Mouse (Mus musculus): ENCODE results near the gene Stpg3. TPM values are rescaled to one million over a fixed set of nuclear protein-coding genes. Genes with fewer than 3 reads are reported as not detected.

The Stpg3 gene
- polyA plus RNA-seq, 1 experiment from 2014 or later = not detected

DNA sequence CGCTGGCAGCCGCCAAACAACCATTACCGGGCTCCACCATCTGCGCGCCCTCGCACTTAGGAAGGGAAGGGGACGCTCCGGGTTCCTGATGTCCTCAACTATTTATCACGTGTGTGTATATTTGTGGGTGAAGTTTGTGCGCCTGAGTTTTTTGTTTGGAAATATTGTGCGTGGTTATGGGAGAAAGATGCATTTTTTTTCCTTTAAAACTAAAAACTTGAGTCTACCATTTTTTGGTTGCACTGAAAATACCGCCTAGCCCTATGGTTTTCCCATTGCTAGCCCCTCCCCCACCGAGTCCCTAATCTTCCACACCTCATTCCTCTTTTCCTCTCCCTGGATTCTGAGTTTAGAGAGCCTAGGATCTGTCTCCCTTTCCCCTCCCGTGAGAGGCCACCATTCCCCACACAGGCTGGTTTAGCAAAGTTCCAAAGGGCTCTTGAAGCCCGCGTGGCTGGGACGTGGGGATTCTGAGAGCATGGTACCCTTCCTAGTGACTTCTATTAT, 32.5 kb downstream of the Stpg3 start:
- ATAC-seq (ENCODE audit: low FRiP score) = no peak
- 0% methylated on average over 17 of the region's 17 CpGs for WGBS
- peak overlapping the region; percentile 98 for H3K27ac ChIP-seq
- H3K4me2 ChIP-seq = peak overlapping the region; percentile 72
- H3K9me3 ChIP-seq = no peaks in the 10 kb centered on the region
- H3K27me3 ChIP-seq = no peaks in the 10 kb centered on the region
- peaks cover 79% of the 10 kb centered on the region for H3K4me1 ChIP-seq
- H3K4me3 ChIP-seq (replicated peaks) = peak overlapping the region; percentile 86
- peak overlapping the region; percentile 90 for H3K9ac ChIP-seq
- H3K36me3 ChIP-seq (replicated peaks) = peaks cover 16% of the 10 kb centered on the region

DNA sequence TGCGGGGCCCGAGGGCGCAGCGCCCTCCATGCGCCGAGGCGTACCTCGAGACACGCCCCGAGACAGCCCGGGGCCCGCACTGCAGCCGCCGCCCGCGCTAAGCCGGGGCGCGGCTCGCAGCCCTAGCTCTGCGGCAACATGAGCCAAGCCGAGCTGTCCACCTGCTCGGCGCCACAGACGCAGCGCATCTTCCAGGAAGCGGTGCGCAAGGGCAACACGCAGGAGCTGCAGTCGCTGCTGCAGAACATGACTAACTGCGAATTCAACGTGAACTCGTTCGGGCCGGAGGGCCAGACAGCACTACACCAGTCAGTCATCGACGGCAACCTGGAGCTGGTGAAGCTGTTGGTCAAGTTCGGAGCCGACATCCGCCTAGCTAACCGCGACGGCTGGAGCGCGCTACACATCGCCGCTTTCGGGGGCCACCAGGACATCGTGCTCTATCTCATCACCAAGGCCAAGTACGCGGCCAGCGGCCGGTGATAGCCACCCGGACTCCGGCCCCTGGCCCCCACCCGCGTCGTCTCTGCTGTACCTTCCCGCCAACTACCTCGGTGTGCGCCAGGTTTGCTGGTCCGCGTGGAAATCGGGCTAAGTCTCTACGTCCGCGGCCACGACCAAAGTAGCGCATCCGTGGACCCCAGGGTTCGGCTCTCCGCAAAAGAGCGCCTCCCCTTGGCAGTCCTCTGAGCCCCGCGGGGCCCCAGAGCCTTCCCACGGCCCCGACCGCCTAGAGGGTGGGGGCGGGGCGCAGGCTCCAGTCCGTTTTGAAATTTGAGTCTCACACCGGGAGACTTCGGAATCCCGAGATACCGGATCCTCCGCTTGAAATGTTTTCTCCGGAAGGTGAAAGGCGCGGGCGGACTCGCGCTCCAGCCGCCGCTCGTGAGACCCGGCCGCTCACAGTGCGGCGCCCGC, 33.2 kb downstream of the Stpg3 start:
- H3K27me3 ChIP-seq = no peaks in the 10 kb centered on the region
- H3K4me1 ChIP-seq = peaks cover 79% of the 10 kb centered on the region
- H3K4me3 ChIP-seq (replicated peaks) = peak overlapping the region; percentile 86
- ATAC-seq (ENCODE audit: low FRiP score) = peak; percentile 19; the same call in 1 of the 2 replicates
- under 1% methylated on average over 100 of the region's 100 CpGs for WGBS
- H3K4me2 ChIP-seq = peak overlapping the region; percentile 72
- peak overlapping the region; percentile 90 for H3K9ac ChIP-seq
- H3K9me3 ChIP-seq = no peaks in the 10 kb centered on the region
- H3K36me3 ChIP-seq (replicated peaks) = peaks cover 16% of the 10 kb centered on the region
- peak overlapping the region; percentile 98 for H3K27ac ChIP-seq

DNA sequence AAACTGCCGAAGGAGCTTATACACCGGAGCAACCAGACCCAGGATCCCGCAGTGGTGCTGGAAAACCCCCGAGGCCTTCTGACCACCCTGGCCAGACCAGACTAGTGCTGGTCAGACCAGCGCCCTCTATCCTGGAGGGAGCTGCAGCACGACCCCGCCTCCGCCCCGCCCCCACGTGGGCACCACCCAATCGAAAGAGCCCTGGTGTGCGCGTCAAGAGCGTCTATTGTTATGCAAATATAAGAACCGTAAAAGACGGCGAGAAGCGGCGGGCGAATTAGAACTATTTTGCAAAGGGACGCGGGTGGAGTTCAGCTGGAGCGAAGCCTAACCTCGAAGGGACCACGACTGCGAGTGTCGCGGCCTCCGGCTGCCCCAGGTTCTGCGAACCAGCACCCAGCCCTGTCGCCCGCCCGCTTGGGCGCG, 33.9 kb downstream of the Stpg3 start, which contains the start of gene Nrarp:
Nrarp (plus strand) TSS at position 281 of the 426 bp plus-strand sequence.
- peak within 1 kb of the TSS; percentile 86 for H3K4me3 ChIP-seq (replicated peaks)
- no peaks in the 10 kb centered on the region for H3K9me3 ChIP-seq
- H3K27me3 ChIP-seq = no peaks in the 10 kb centered on the region
- under 1% methylated on average over 35 of the region's 35 CpGs for WGBS
- peaks cover 16% of the 10 kb centered on the region for H3K36me3 ChIP-seq (replicated peaks)
- peak within 1 kb of the TSS; percentile 90 for H3K9ac ChIP-seq
- H3K4me2 ChIP-seq = peak within 1 kb of the TSS; percentile 72
- peak; percentile 89 for ATAC-seq (ENCODE audit: low FRiP score)
- peaks cover 79% of the 10 kb centered on the region for H3K4me1 ChIP-seq
- H3K27ac ChIP-seq = peak within 1 kb of the TSS; percentile 98

DNA sequence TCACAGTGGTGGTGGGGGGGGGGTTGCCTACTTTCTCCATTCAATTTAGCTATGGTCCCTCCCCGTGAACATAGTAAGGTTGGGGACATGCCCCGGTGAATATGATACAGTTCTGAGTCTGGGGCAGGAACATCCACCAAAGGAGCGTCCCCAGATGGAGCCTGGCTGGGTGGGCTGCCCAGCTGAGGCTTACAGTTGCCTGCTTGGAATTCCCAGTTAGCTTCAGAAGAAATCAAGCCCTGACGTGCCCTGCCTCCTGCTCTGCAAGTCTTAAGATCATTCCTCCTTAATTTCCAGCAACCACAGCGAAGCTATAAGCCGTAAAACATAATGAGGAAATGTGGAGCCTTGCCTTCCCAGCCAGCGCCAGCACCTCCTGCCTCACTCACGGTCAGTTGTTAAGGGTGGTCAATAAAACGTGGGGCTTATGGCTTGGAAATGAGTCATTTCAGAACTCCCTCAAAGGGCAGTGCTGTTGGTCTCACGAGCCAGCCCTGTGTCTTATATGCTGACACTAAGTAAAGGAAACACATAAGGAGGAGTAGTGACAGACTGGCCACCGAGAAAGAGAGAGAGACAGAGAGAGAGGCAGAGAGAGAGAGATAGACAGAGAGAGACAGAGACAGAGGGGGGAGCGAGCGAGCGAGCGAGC, 34.7 kb downstream of the Stpg3 start:
- H3K4me3 ChIP-seq (replicated peaks) = peak overlapping the region; percentile 86
- 36% methylated on average over 15 of the region's 15 CpGs for WGBS
- ATAC-seq (ENCODE audit: low FRiP score) = no peak
- no peaks in the 10 kb centered on the region for H3K27me3 ChIP-seq
- peak overlapping the region; percentile 98 for H3K27ac ChIP-seq
- peak overlapping the region; percentile 72 for H3K4me2 ChIP-seq
- peak overlapping the region; percentile 90 for H3K9ac ChIP-seq
- H3K36me3 ChIP-seq (replicated peaks) = peaks cover 13% of the 10 kb centered on the region
- H3K9me3 ChIP-seq = no peaks in the 10 kb centered on the region
- peaks cover 79% of the 10 kb centered on the region for H3K4me1 ChIP-seq

DNA sequence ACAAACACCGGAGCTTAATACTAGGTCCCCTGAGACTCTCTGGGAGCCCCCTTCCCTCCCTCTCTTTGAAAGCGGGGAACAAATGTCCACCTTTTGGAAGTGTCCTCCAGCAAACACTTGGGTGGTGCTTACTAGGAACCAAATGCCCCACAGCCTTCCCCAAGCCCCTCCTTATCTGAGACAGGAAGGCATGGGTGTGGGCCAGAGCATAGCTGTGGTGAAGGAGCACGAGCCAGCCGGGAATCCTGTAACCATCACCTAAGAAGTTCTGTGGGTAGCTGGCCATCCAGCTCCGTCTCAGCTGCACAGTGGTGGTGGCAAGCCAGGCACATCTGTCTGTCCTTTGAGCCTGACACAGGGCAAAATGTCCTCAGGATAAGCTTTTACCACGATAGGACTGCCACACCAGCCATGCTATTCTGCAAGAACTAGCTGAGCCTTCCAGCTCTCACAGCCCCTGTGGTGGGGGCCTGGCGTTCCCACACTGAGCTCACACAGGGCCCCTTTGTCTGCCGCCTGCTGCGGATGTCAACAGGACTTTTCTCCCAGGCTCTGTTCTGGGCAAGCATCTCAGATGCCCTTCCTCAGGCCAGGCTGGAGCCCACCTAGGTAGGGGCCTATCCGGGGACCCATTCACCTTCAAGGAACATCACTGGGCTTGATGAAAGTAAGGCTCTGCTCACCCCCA, 36.0 kb downstream of the Stpg3 start:
- WGBS = 18% methylated on average over 10 of the region's 10 CpGs
- H3K36me3 ChIP-seq (replicated peaks) = peaks cover under 1% of the 10 kb centered on the region; the same call in 1 of the 2 replicates
- ATAC-seq (ENCODE audit: low FRiP score) = no peak
- peak overlapping the region; percentile 48 for H3K4me2 ChIP-seq
- H3K9me3 ChIP-seq = no peaks in the 10 kb centered on the region
- peaks cover 66% of the 10 kb centered on the region for H3K4me1 ChIP-seq
- H3K27ac ChIP-seq = peak overlapping the region; percentile 85
- peak overlapping the region; percentile 47 for H3K9ac ChIP-seq
- no peaks in the 10 kb centered on the region for H3K27me3 ChIP-seq
- H3K4me3 ChIP-seq (replicated peaks) = peak overlapping the region; percentile 18; the same call in 1 of the 2 replicates

DNA sequence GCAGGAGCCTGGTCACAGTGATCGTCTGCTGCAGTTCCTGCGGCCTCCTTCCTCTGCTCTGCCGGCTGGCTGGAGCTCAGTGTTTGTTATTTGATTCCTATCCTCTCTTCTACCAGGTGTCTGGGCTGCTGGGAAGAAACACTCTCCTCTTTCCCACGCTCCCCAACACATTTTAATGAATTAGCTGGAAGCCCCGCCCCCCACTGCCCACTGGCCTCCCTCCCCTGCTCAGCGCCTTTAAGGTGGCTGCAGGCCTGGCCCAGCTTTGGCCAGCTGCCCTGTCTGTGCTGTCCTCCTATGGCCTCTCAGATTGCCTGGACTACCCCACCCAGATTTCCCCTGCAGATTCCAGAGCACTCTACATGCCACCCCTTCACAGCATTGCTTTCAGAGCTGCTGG, 36.8 kb downstream of the Stpg3 start:
- peak overlapping the region; percentile 21 for H3K4me3 ChIP-seq (replicated peaks)
- H3K4me1 ChIP-seq = peaks cover 61% of the 10 kb centered on the region
- peak overlapping the region; percentile 47 for H3K9ac ChIP-seq
- ATAC-seq (ENCODE audit: low FRiP score) = peak; percentile 16; the same call in 1 of the 2 replicates
- 0% methylated on average over 6 of the region's 6 CpGs for WGBS
- no peaks in the 10 kb centered on the region for H3K36me3 ChIP-seq (replicated peaks)
- no peaks in the 10 kb centered on the region for H3K9me3 ChIP-seq
- H3K27me3 ChIP-seq = no peaks in the 10 kb centered on the region
- H3K27ac ChIP-seq = peak overlapping the region; percentile 85
- peak overlapping the region; percentile 48 for H3K4me2 ChIP-seq

DNA sequence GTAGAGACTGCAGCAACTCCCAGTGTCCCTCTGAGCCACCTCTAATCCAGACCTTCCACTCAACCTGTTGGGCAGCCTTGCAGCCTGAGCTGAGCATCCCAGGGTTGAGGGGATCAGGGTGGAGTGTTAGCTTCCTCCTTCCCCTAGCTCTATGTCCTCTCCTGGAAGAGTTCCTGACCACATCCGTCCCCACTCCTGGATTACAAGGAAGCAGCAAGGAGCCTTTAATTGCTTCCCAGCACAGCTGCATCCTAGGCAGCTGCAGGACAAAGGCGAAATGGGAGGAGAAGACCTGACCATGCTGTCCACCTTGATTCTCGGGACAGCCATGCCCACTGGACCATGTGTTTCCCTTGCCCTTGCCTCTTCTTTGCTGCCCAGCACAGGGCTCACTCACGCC, 37.4 kb downstream of the Stpg3 start:
- H3K36me3 ChIP-seq (replicated peaks) = no peaks in the 10 kb centered on the region
- WGBS = 17% methylated on average over 4 of the region's 4 CpGs
- H3K9ac ChIP-seq = peak overlapping the region; percentile 38
- H3K4me3 ChIP-seq (replicated peaks) = peak overlapping the region; percentile 21
- H3K9me3 ChIP-seq = no peaks in the 10 kb centered on the region
- H3K27me3 ChIP-seq = no peaks in the 10 kb centered on the region
- peaks cover 63% of the 10 kb centered on the region for H3K4me1 ChIP-seq
- peak overlapping the region; percentile 85 for H3K27ac ChIP-seq
- no peak for ATAC-seq (ENCODE audit: low FRiP score)
- peak overlapping the region; percentile 48 for H3K4me2 ChIP-seq

DNA sequence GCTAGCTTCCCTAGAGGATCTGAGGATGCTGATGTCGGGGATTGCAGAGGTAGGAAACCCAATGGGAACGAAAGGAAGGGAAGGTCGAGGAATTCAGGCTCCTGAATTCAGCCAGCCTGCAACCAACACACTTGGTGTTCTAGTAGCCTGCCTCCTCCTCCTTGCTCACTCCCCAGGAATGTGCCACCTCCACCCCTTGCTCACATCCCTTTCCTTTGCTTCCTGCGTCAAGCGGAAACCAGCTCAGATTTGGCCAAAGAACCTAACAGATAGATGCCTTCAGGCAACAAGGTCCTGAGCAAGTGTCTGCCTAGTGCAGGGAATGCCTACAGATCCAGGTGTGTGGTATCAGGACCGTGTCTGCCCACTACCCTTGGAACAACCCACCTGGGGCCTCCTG, 37.9 kb downstream of the Stpg3 start:
- Histone ChIP-seq H3K27ac (peak overlapping the region; percentile 85; the same call in 1 of the 2 replicates), H3K4me2 (peak overlapping the region; percentile 48), H3K4me3 (replicated peaks) (no peak overlapping the region; the same call in 1 of the 2 replicates), H3K4me1 (peaks cover 63% of the 10 kb centered on the region), H3K9ac (peak overlapping the region; percentile 38; the same call in 1 of the 2 replicates), H3K9me3 (no peaks in the 10 kb centered on the region), H3K27me3 (no peaks in the 10 kb centered on the region), H3K36me3 (replicated peaks) (no peaks in the 10 kb centered on the region)
- WGBS = 72% methylated on average over 6 of the region's 6 CpGs
- ATAC-seq (ENCODE audit: low FRiP score) = no peak

DNA sequence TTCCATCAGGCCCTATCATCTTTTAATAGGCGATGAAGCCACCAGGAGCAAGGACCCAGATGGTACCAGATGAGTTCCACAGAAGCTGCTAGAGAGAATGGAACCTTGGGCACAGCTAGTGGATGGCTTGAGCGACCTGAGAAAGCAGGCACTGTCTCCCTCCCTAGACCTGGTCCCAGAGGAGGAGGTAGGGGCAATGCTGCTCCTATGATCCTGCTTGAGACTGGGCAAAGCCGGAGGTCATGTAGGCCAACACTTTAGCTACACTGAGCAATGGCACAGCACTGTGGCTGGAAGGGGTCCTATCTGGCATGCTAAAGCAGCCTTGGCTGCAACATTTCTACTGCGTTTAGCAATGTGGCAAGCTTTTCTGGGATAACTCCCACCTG, 38.8 kb downstream of the Stpg3 start:
- Histone ChIP-seq H3K4me3 (replicated peaks) (no peak overlapping the region), H3K27me3 (no peaks in the 10 kb centered on the region), H3K9ac (no peak overlapping the region), H3K4me1 (peaks cover 64% of the 10 kb centered on the region), H3K9me3 (no peaks in the 10 kb centered on the region), H3K27ac (0 out of 2 replicates have a peak overlapping the region, but pooled peaks have one; percentile 9), H3K36me3 (replicated peaks) (no peaks in the 10 kb centered on the region), H3K4me2 (no peak overlapping the region; the same call in 1 of the 2 replicates)
- ATAC-seq (ENCODE audit: low FRiP score) = no peak
- 77% methylated on average over 4 of the region's 4 CpGs for WGBS

DNA sequence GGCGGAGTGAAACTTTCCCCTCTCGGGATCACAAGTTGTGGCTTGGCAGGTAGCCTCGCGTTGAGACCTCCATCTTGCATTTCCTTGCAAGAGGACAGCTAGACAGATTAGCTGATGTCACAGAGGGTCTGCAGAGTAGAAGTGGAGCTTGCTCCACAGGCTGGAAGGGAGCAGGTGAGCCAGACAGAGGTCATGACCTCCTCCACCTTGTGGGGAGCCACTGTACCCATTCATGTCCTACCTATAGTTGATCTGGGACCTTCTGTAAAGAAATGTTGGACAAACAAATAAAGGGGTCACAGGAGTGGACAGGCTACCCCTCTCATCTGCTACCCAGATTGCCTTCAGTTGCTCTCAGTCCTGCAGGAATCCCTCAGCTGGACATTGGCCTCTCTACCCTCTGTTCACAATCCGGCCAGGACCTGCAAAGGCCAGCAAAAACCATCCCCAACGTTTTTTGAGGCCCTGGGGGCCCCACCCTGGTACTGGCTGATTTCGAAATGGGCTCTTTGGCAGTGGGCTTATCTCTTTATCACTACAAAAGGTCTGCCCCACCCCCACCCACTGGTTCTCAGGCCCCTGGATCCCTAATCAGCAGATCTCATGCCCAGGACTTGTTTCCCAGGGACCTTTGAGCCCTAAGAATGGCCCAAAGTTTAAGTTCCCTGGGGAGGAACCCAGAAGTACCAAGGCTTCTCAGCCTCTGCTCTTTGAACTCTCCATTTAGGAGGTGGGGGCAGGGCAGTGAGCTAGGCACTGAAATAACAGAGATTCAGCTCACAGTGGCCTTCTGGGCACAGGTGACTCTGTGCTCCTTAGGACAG, 39.4 kb downstream of the Stpg3 start:
- H3K4me1 ChIP-seq = peaks cover 67% of the 10 kb centered on the region
- no peak overlapping the region for H3K9ac ChIP-seq
- 54% methylated on average over 7 of the region's 7 CpGs for WGBS
- no peak overlapping the region for H3K4me3 ChIP-seq (replicated peaks)
- no peak overlapping the region for H3K4me2 ChIP-seq
- no peak for ATAC-seq (ENCODE audit: low FRiP score)
- no peaks in the 10 kb centered on the region for H3K27me3 ChIP-seq
- H3K9me3 ChIP-seq = no peaks in the 10 kb centered on the region
- no peak overlapping the region for H3K27ac ChIP-seq
- no peaks in the 10 kb centered on the region for H3K36me3 ChIP-seq (replicated peaks)

DNA sequence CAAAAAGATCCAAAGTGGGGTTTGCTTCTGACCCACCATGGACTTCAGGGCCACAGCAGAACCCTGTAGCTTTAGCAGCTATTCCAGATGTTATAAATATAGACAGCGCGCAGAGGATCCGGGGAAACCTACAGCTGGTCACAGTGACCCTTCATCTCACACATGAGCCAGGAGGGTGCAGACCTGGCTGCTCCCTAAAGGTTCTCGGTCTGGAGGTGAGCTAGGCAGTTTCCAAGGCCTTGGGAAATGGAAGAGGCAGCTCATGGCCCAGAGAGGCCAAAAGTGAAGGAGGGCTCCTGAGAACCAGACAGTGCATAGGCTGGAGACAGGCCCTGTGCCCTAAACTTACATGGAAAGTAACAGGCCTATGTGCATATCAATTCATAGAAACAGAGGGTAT, 40.6 kb downstream of the Stpg3 start:
- Histone ChIP-seq H3K4me3 (replicated peaks) (no peak overlapping the region), H3K4me2 (no peak overlapping the region), H3K27me3 (no peaks in the 10 kb centered on the region), H3K9ac (no peak overlapping the region), H3K27ac (no peak overlapping the region), H3K36me3 (replicated peaks) (no peaks in the 10 kb centered on the region), H3K4me1 (peaks cover 68% of the 10 kb centered on the region), H3K9me3 (no peaks in the 10 kb centered on the region)
- WGBS = 93% methylated on average over 4 of the region's 4 CpGs
- ATAC-seq (ENCODE audit: low FRiP score) = no peak

Measured in forebrain, embryonic 12.5 days (tissue).